Mouse (Mus musculus) MEL (cell line): Measurements from ENCODE around the gene Hibch. TPM values are rescaled to one million over a fixed set of nuclear protein-coding genes. Genes with fewer than 3 reads are reported as not detected.

ENCODE experiments used
- DNase-seq: peaks from one replicate; pipeline ENCODE4 v3.0.0; 2011; ENCODE audit warnings: low read depth, low spot score
- H3K27ac ChIP-seq: 2 replicates; pipeline ENCODE4 v1.5.1; 2012; ENCODE audit warnings: low read depth, mild to moderate bottlenecking, control low read depth, low read length, moderate library complexity; ENCODE audit not compliant: control insufficient read depth
- H3K27me3 ChIP-seq, 2 experiments: fragments of 150-350 bp in 1 of 2; sonication (generic) in 1 of 2; 2 replicates each; pipeline ENCODE4 v1.6.1; 2012; ENCODE audit warnings: low read length in 2 of 2, mild to moderate bottlenecking in 2 of 2, improper control_type of control experiment in 1 of 2, moderate library complexity in 1 of 2; ENCODE audit not compliant: insufficient read depth in 2 of 2, control insufficient read depth in 1 of 2
- H3K36me3 ChIP-seq, 2 experiments: 2 replicates each; pipeline ENCODE4 v1.6.1; 2012 to 2014; ENCODE audit warnings: low read length in 2 of 2, improper control_type of control experiment in 1 of 2, inconsistent platforms in 1 of 2, mild to moderate bottlenecking in 1 of 2; ENCODE audit not compliant: insufficient read depth in 2 of 2, control insufficient read depth in 1 of 2
- H3K4me1 ChIP-seq, 2 experiments: fragments of 150-350 bp in 1 of 2; sonication (generic) in 1 of 2; 2 replicates each; pipeline ENCODE4 v1.6.1; 2012; ENCODE audit warnings: low read length in 2 of 2, improper control_type of control experiment in 1 of 2, mild to moderate bottlenecking in 1 of 2; ENCODE audit not compliant: insufficient read depth in 2 of 2, control insufficient read depth in 1 of 2
- H3K4me3 ChIP-seq, 2 experiments: fragments of 150-350 bp in 1 of 2; sonication (generic) in 1 of 2; 2 replicates each; pipeline ENCODE4 v1.5.1; 2012; ENCODE audit warnings: low read depth in 2 of 2, low read length in 2 of 2, mild to moderate bottlenecking in 2 of 2, moderate library complexity in 2 of 2, control low read depth in 1 of 2, improper control_type of control experiment in 1 of 2; ENCODE audit not compliant: control insufficient read depth in 1 of 2, insufficient read depth in 1 of 2
- H3K79me2 ChIP-seq: 2 replicates; pipeline ENCODE4 v1.6.1; 2012; ENCODE audit warnings: mild to moderate bottlenecking, low read length, moderate library complexity; ENCODE audit not compliant: control insufficient read depth, poor library complexity, insufficient read depth
- H3K9ac ChIP-seq: 2 replicates; pipeline ENCODE4 v1.6.1; 2012; ENCODE audit warnings: low read depth, mild to moderate bottlenecking, control low read depth, low read length, moderate library complexity; ENCODE audit not compliant: control insufficient read depth, poor library complexity, severe bottlenecking
- H3K9me3 ChIP-seq: fragments of 150-350 bp; sonication (generic); replicated peaks from 2 replicates; pipeline ENCODE4 v1.6.1; 2012; ENCODE audit warnings: mild to moderate bottlenecking, low read length, improper control_type of control experiment, moderate library complexity; ENCODE audit not compliant: insufficient read depth
- BHLHE40 ChIP-seq: IDR thresholded peaks from 2 replicates; pipeline ENCODE4 v1.6.1; 2012; ENCODE audit warnings: low read depth, mild to moderate bottlenecking, inconsistent platforms, low read length, improper control_type of control experiment, borderline replicate concordance
- CHD1 ChIP-seq: IDR thresholded peaks from 2 replicates; pipeline ENCODE4 v1.6.1; 2012; ENCODE audit warnings: low read depth, mild to moderate bottlenecking, inconsistent platforms, low read length, improper control_type of control experiment
- CHD2 ChIP-seq: IDR thresholded peaks from 2 replicates; pipeline ENCODE4 v1.6.1; 2011; ENCODE audit warnings: low read length, improper control_type of control experiment
- CTCF ChIP-seq, 3 experiments: IDR thresholded peaks in 2 of 3; conservative IDR thresholded peaks in 1 of 3; 2 replicates each; pipeline ENCODE4 v1.5.1; 2011 to 2012; ENCODE audit warnings: low read length in 3 of 3, low read depth in 2 of 3, mild to moderate bottlenecking in 2 of 3, improper control_type of control experiment in 1 of 3, inconsistent platforms in 1 of 3, mixed read lengths in 1 of 3, moderate library complexity in 1 of 3; ENCODE audit not compliant: control insufficient read depth in 1 of 3, insufficient read depth in 1 of 3, poor library complexity in 1 of 3, severe bottlenecking in 1 of 3
- E2F4 ChIP-seq: IDR thresholded peaks from 2 replicates; pipeline ENCODE4 v1.6.1; 2011; ENCODE audit warnings: low read depth, low read length, improper control_type of control experiment, borderline replicate concordance
- ELF1 ChIP-seq: IDR thresholded peaks from 2 replicates; pipeline ENCODE4 v1.6.1; 2014; ENCODE audit warnings: low read depth, mild to moderate bottlenecking, inconsistent platforms, low read length, improper control_type of control experiment, moderate library complexity
- EP300 ChIP-seq, 2 experiments: IDR thresholded peaks; 2 replicates each; pipeline ENCODE4 v1.6.1; 2011; ENCODE audit warnings: improper control_type of control experiment in 2 of 2, low read length in 2 of 2, low read depth in 1 of 2, mild to moderate bottlenecking in 1 of 2
- GATA1 ChIP-seq: IDR thresholded peaks from 2 replicates; pipeline ENCODE4 v1.6.1; 2011; ENCODE audit warnings: low read depth, low read length, improper control_type of control experiment
- JUND ChIP-seq: IDR thresholded peaks from 2 replicates; pipeline ENCODE4 v1.6.1; 2011; ENCODE audit warnings: low read depth, mild to moderate bottlenecking, improper control_type of control experiment, low read length
- MAFK ChIP-seq: IDR thresholded peaks from 2 replicates; pipeline ENCODE4 v1.6.1; 2011; ENCODE audit warnings: low read depth, mild to moderate bottlenecking, low read length, improper control_type of control experiment, borderline replicate concordance
- MAX ChIP-seq: IDR thresholded peaks from 2 replicates; pipeline ENCODE4 v1.6.1; 2011; ENCODE audit warnings: low read length, improper control_type of control experiment
- MEF2A ChIP-seq: IDR thresholded peaks from 2 replicates; pipeline ENCODE4 v1.6.1; 2014; ENCODE audit warnings: low read depth, mild to moderate bottlenecking, inconsistent platforms, low read length, improper control_type of control experiment; ENCODE audit not compliant: poor library complexity, insufficient replicate concordance, severe bottlenecking; ENCODE audit errors: extremely low read depth
- MXI1 ChIP-seq: IDR thresholded peaks from 2 replicates; pipeline ENCODE4 v1.6.1; 2011; ENCODE audit warnings: mild to moderate bottlenecking, low read depth, low read length, improper control_type of control experiment
- MYB ChIP-seq: IDR thresholded peaks from 2 replicates; pipeline ENCODE4 v1.6.1; 2011; ENCODE audit warnings: mild to moderate bottlenecking, low read depth, low read length, improper control_type of control experiment
- NELFE ChIP-seq: IDR thresholded peaks from 2 replicates; pipeline ENCODE4 v1.6.1; 2011; ENCODE audit warnings: low read depth, low read length, improper control_type of control experiment
- NRF1 ChIP-seq: IDR thresholded peaks from 2 replicates; pipeline ENCODE4 v1.6.1; 2014; ENCODE audit warnings: low read depth, mild to moderate bottlenecking, inconsistent platforms, low read length, improper control_type of control experiment, moderate library complexity; ENCODE audit not compliant: poor library complexity, insufficient read depth, severe bottlenecking
- POLR2AphosphoS2 ChIP-seq: IDR thresholded peaks from 2 replicates; pipeline ENCODE4 v1.6.1; 2011; ENCODE audit warnings: low read length, improper control_type of control experiment
- POLR2AphosphoS5 ChIP-seq: IDR thresholded peaks from 2 replicates; pipeline ENCODE4 v1.6.1; 2012; ENCODE audit warnings: low read depth, borderline replicate concordance, mild to moderate bottlenecking, inconsistent platforms, low read length, moderate library complexity, mixed read lengths
- RAD21 ChIP-seq: IDR thresholded peaks from 2 replicates; pipeline ENCODE4 v1.6.1; 2011; ENCODE audit warnings: mild to moderate bottlenecking, low read depth, low read length, improper control_type of control experiment
- RCOR1 ChIP-seq: IDR thresholded peaks from 2 replicates; pipeline ENCODE4 v1.6.1; 2012; ENCODE audit warnings: low read depth, mild to moderate bottlenecking, inconsistent platforms, low read length, improper control_type of control experiment
- SIN3A ChIP-seq: IDR thresholded peaks from 2 replicates; pipeline ENCODE4 v1.6.1; 2012; ENCODE audit warnings: low read length, improper control_type of control experiment, inconsistent platforms
- SMC3 ChIP-seq: IDR thresholded peaks from 2 replicates; pipeline ENCODE4 v1.6.1; 2011; ENCODE audit warnings: low read depth, low read length, improper control_type of control experiment
- TCF12 ChIP-seq: IDR thresholded peaks from 2 replicates; pipeline ENCODE4 v1.6.1; 2014; ENCODE audit warnings: low read depth, mild to moderate bottlenecking, inconsistent platforms, low read length, improper control_type of control experiment, moderate library complexity
- UBTF ChIP-seq: IDR thresholded peaks from 2 replicates; pipeline ENCODE4 v1.6.1; 2012; ENCODE audit warnings: low read depth, mild to moderate bottlenecking, inconsistent platforms, low read length, improper control_type of control experiment, moderate library complexity, borderline replicate concordance; ENCODE audit not compliant: insufficient read depth
- USF1 ChIP-seq: IDR thresholded peaks from 2 replicates; pipeline ENCODE4 v1.6.1; 2014; ENCODE audit warnings: low read depth, mild to moderate bottlenecking, inconsistent platforms, low read length, improper control_type of control experiment, moderate library complexity
- ZC3H11A ChIP-seq: IDR thresholded peaks from 2 replicates; pipeline ENCODE4 v1.6.1; 2012; ENCODE audit warnings: low read depth, mild to moderate bottlenecking, inconsistent platforms, low read length, improper control_type of control experiment
- ZKSCAN1 ChIP-seq: IDR thresholded peaks from 2 replicates; pipeline ENCODE4 v1.6.1; 2012; ENCODE audit warnings: low read depth, mild to moderate bottlenecking, inconsistent platforms, low read length, improper control_type of control experiment, moderate library complexity
- ZMIZ1 ChIP-seq: IDR thresholded peaks from 2 replicates; pipeline ENCODE4 v1.6.1; 2012; ENCODE audit warnings: low read depth, mild to moderate bottlenecking, inconsistent platforms, low read length, improper control_type of control experiment, moderate library complexity
- ZNF384 ChIP-seq: IDR thresholded peaks from 2 replicates; pipeline ENCODE4 v1.6.1; 2012; ENCODE audit warnings: low read depth, mild to moderate bottlenecking, inconsistent platforms, low read length, improper control_type of control experiment
- polyA plus RNA-seq, 2 experiments: library from polyadenylated mRNA; stranded (reverse) in 1 of 2; unstranded in 1 of 2; fragments of >175 nt in 1 of 2; fragments of >200 nt in 1 of 2; gene quantifications; 2 replicates each; pipeline versions ENCODE4 v1.2.1 to v1.2.4; 2012; ENCODE audit warnings: low replicate concordance in 2 of 2, low read depth in 1 of 2; ENCODE audit not compliant: insufficient read length in 2 of 2, insufficient read depth in 1 of 2, missing spikeins in 1 of 2
- total RNA-seq: library from RNA; depleted of rRNA; stranded (reverse); fragments of 300-350 nt; gene quantifications from 2 replicates; pipeline ENCODE4 v1.2.3, GENCODE M21; 2012

Gene Hibch
- total and polyA plus RNA-seq, 3 experiments: 28.5 to 35.2 TPM; not detected in 1

- Histone ChIP-seq H3K4me1 (peaks cover 4 to 13% of the 10 kb centered on the region in 2 experiments; a peak in 3 of 4 replicates), H3K27me3 (no peaks in the 10 kb centered on the region), H3K9ac (no peak overlapping the region), H3K36me3 (peaks cover 9 to 12% of the 10 kb centered on the region in 2 experiments), H3K4me3 (no peak overlapping the region), H3K27ac (no peak overlapping the region; the same call in 1 of the 2 replicates), H3K79me2 (no peaks in the 10 kb centered on the region), H3K9me3 (no peaks in the 10 kb centered on the region)
- peak; percentile 26 for DNase-seq
- TF ChIP-seq ZKSCAN1 (no peak), TCF12 (peak; percentile 52; the same call in 1 of the 2 replicates), MEF2A (no peak), CTCF (IDR thresholded peaks at IDR 0.05 in 2 of 3, conservative IDR thresholded peaks at IDR 0.05 in 1 of 3; ENCODE audit: control insufficient read depth in 1 of 3, insufficient read depth in 1 of 3, low read depth in 2 of 3, low read length in 3 of 3, poor library complexity in 1 of 3, severe bottlenecking in 1 of 3) (no peak), MAFK (no peak), ZMIZ1 (no peak), ZC3H11A (no peak), ELF1 (no peak), JUND (no peak), CHD1 (no peak), E2F4 (no peak), UBTF (no peak), POLR2AphosphoS2 (no peak), NRF1 (no peak), SIN3A (no peak), RCOR1 (no peak), USF1 (no peak), NELFE (no peak), GATA1 (peak; percentile 44; the same call in 1 of the 2 replicates), EP300 (IDR thresholded peaks at IDR 0.05; ENCODE audit: low read depth in 1 of 2, low read length in 2 of 2) (peak; percentile 72 to 81), SMC3 (no peak), BHLHE40 (no peak), MXI1 (no peak), MYB (peak; percentile 64; the same call in 1 of the 2 replicates), MAX (no peak), ZNF384 (no peak), RAD21 (no peak), POLR2AphosphoS5 (no peak), CHD2 (no peak)
These were observed 21.3 kb downstream of the Hibch start for GRCm38 (mm10) chr1:52866007-52866406.
